Mouse (Mus musculus): Measurements from ENCODE around the gene Npb. TPM values are rescaled to one million over a fixed set of nuclear protein-coding genes. Genes with fewer than 3 reads are reported as not detected.
"Not testable (repeated sequence)": the region's sequence is repeated elsewhere in the genome, so short reads cannot be mapped to it uniquely, and the experiment has no call there.

Gene Npb
- polyA plus RNA-seq, 1 experiment from 2014 or later, result 0.98 TPM

DNA sequence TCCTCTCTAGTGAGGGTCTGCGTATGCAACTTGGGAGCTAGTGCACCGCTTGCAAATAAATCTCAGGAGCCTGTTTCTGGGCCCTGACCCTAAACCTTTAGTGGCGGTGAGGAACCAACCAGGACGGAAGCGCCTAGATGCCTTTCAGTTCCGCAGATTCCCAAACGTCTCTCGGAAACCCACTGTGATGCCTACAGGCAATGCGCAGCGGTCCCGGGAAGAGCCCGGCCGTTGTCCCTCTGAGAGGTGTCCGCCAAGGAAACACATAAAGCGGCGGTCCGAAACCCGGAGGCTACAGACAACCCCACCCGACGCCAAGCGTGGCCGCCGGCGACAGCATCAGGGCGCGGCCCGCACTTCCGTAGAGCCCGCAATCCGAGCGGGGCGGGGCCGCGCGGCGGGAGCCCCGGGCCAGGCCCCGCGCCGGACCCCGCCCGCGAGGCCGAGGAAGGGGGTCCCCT is 27.4 kb upstream of the Npb start:
- WGBS, result under 1% methylated on average over 44 of the region's 44 CpGs
- H3K9me3 ChIP-seq, result peaks cover 4% of the 10 kb centered on the region; the same call in 1 of the 2 replicates
- H3K4me1 ChIP-seq, result peaks cover 28% of the 10 kb centered on the region
- no peaks in the 10 kb centered on the region for H3K27me3 ChIP-seq
- peak overlapping the region; percentile 98 for H3K4me2 ChIP-seq
- peak overlapping the region; percentile 95 for H3K9ac ChIP-seq
- ATAC-seq (ENCODE audit: insufficient number of reproducible peaks, insufficient read depth, low FRiP score, low TSS enrichment, low read depth), result no peak
- H3K36me3 ChIP-seq, result peaks cover 62% of the 10 kb centered on the region
- H3K27ac ChIP-seq, result peak overlapping the region; percentile 92
- H3K4me3 ChIP-seq, result peak overlapping the region; percentile 87

DNA sequence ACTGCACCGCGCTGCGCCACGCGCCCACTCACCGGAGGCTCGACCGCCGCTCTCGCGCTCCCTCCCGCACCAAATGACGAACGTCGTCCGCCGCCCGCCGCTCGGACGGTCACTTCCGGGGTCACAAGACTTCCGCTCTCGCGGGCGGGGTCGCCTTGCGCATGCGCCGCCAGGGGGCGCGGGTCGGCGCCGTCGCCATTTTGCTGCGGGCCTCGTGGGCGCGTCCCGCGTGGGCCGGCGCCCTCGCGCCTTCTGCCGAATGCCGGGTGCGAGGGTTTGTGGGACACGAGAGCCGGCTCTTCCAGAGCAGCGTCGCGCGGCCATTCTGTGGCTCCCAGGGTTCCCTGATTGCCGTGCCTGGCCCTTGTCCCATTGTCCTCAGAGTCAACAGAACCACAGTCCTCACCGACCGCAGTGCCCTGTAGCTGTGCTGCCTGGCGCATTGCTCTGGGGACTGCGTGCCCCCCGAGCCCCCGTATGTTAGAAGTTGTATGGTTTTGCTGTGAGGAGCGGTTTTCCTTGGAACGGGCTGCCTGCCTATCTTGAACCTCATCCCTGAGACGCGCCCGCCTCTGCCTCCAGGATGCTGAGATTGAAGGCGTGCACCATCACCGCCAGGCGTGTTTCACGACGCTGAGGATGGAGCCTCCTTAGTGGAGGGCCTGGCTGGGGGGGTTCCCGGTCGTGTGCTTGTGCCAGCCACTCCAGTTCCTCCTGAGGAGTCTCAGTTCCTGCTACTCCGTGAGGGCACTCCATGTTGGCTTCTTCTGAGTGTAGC is 26.6 kb upstream of the Npb start, which contains the start of gene Arhgdia:
TSS of gene Arhgdia (minus strand) at position 135 of the 778 bp plus-strand sequence.
- WGBS, result 5% methylated on average over 72 of the region's 75 CpGs
- Histone ChIP-seq H3K4me2 (peak within 1 kb of the TSS; percentile 98), H3K27ac (peak within 1 kb of the TSS; percentile 92), H3K4me3 (peak within 1 kb of the TSS; percentile 87), H3K4me1 (peaks cover 28% of the 10 kb centered on the region), H3K27me3 (no peaks in the 10 kb centered on the region), H3K36me3 (peaks cover 64% of the 10 kb centered on the region), H3K9me3 (peaks cover 4% of the 10 kb centered on the region; the same call in 1 of the 2 replicates), H3K9ac (peak within 1 kb of the TSS; percentile 95)
- peak; percentile 34; the same call in 1 of the 2 replicates for ATAC-seq (ENCODE audit: insufficient number of reproducible peaks, insufficient read depth, low FRiP score, low TSS enrichment, low read depth)

DNA sequence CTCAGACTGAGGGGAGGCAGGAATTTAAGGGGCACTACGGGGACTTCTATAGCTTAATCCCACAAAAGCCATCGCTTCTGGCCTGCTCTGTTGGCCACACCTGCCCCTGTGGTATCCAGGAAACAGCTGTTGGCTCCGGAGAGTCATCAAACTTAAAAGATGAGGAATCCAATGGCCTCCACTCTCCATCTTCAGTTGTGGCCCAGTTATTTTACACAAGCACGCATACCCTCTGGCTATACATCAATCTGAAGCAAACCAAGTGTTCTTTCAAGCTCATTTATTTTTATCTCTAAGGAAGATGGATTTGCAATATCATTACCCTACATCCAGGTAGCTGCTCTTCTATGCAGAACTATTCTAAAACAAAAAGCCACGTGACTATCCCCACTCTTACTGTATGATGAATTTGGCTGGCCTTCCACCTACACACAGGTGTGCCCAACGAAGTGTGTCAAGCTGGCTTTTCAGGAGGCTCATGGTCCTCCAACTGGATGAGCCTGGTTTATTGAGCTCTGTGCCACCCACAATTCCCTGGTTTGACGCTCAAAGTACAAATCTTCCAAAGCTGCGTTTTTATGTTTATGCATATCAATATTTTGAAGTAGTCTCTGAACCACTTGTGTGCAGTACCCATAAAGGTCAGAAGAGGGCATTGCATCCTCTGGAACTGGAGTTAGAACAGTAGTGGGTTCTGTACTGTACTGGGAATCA is 25.9 kb upstream of the Npb start:
- Histone ChIP-seq H3K27ac (peak overlapping the region; percentile 92), H3K9me3 (peaks cover 4% of the 10 kb centered on the region; the same call in 1 of the 2 replicates), H3K4me1 (peaks cover 28% of the 10 kb centered on the region), H3K4me2 (peak overlapping the region; percentile 98), H3K36me3 (peaks cover 63% of the 10 kb centered on the region), H3K4me3 (peak overlapping the region; percentile 87), H3K9ac (peak overlapping the region; percentile 95), H3K27me3 (no peaks in the 10 kb centered on the region)
- no peak for ATAC-seq (ENCODE audit: insufficient number of reproducible peaks, insufficient read depth, low FRiP score, low TSS enrichment, low read depth)
- WGBS, result 83% methylated on average over 8 of the region's 8 CpGs

DNA sequence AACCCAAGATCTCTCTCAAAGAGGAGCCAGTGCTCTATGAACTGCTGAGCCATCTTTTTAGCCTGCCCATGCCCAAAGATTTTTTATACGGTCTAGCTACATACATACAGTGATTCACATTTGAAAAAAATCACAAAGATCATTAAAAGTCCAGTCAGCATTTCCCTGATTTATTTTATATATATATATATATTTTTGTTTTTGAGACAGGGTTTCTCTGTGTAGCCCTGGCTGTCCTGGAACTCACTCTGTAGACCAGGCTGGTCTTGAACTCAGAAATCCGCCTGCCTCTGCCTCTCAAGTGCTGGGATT is 25.3 kb upstream of the Npb start:
- WGBS, result 90% methylated on average over 2 of the region's 2 CpGs
- Histone ChIP-seq H3K36me3 (peaks cover 63% of the 10 kb centered on the region), H3K4me1 (peaks cover 28% of the 10 kb centered on the region)
- H3K27me3 ChIP-seq; H3K4me3 ChIP-seq; H3K4me2 ChIP-seq; ATAC-seq (ENCODE audit: insufficient number of reproducible peaks, insufficient read depth, low FRiP score, low TSS enrichment, low read depth); H3K9me3 ChIP-seq; H3K27ac ChIP-seq; H3K9ac ChIP-seq: not testable (repeated sequence)

DNA sequence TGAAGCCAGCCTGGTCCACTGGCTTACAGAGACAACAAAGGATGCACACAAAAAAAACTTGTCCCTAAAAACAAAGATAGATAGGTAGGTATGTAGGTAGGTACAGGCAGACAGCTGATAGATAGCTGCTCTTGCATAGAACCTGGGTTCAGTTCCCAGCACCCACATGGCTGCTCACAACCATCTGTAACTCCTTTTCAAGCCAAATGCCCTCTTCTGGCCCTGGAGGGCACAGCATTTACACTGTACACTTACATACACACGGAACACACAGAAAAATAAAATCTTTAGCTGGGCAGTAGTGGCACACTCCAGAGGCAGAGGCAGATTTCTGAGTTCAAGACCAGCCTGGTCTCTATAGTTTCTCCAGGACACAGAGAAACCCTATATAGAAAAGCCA is 24.3 kb upstream of the Npb start:
- H3K4me3 ChIP-seq, result no peak overlapping the region
- H3K4me2 ChIP-seq, result no peak overlapping the region
- H3K27ac ChIP-seq, result no peak overlapping the region
- 91% methylated on average over 1 of the region's 1 CpGs for WGBS
- no peak for ATAC-seq (ENCODE audit: insufficient number of reproducible peaks, insufficient read depth, low FRiP score, low TSS enrichment, low read depth)
- peaks cover 63% of the 10 kb centered on the region for H3K36me3 ChIP-seq
- H3K27me3 ChIP-seq, result no peaks in the 10 kb centered on the region
- H3K9ac ChIP-seq, result no peak overlapping the region
- H3K4me1 ChIP-seq, result peaks cover 22% of the 10 kb centered on the region
- peaks cover 4% of the 10 kb centered on the region; the same call in 1 of the 2 replicates for H3K9me3 ChIP-seq

DNA sequence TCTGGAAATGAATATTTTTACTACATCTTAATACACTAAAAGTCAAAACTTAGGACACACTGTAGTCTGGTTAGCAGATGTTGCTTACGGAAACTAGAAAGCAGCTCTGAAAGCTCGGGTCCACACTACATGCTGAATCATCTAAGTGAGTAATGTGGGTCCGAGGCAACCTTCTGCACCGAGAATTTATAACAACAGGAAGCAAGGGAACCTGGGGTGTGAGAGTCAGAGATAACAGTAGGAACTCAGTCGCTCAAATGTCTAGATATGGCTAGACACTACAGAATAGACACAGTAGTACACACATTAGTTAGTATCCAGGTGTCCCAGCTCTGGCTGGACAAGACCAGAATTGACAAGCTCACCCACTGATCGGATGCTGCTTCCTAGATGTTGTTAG is 19.7 kb upstream of the Npb start:
- WGBS, result 95% methylated on average over 6 of the region's 6 CpGs
- Histone ChIP-seq H3K9me3 (peaks cover 4% of the 10 kb centered on the region; the same call in 1 of the 2 replicates), H3K9ac (no peak overlapping the region), H3K27ac (no peak overlapping the region), H3K36me3 (peaks cover 96% of the 10 kb centered on the region), H3K27me3 (no peaks in the 10 kb centered on the region), H3K4me2 (no peak overlapping the region), H3K4me3 (no peak overlapping the region), H3K4me1 (no peaks in the 10 kb centered on the region)
- ATAC-seq (ENCODE audit: insufficient number of reproducible peaks, insufficient read depth, low FRiP score, low TSS enrichment, low read depth), result no peak

DNA sequence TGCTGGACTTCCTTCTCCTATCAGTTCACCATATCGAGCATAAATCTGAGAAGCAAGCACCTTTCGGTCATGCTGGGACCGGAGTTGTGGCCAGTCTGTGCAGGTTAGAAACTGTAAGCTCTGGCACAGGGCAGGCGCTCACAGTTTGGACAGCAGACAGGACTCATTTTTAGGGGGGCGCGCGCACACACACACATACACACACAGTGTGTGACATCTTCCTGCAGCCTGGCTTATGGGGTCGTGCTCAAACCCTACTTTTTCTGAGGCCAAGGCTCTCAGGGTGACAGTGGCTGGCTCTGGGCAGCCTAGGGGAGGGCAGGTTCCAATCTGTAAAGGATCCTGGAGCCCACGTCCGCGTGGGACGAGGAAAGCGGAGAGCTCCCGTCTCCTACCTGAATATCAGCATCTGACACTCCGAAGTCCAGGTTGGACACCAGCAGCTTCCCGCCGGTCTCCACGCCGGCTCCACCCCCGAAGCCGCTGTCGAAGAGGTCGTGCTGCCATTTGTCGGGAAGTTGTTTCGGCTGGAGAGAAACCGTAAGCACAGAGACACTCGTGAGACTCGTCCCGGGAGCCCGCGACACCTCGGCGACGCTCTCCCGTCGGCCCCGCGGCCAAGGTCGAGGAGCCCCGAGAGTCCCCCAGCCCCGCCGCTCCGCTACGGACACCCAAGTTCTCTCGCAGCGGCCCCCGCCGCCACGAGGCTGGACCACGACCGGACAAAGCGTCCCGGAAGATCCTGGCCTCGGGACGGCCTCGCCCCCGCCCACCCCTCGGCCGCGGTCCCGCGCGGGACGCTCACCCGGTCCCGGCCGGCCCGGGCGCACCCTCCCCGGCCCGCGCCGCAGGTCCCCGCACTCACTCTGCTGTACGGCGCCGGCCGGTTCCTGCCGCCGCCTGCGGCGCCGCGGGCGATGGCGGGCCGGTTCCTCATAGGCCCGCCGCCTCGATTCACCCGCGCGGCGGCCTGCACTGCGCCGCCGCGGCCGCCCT is 10.7 kb upstream of the Npb start:
- peak overlapping the region; percentile 98 for H3K4me3 ChIP-seq
- H3K9ac ChIP-seq, result peak overlapping the region; percentile 99
- peaks cover 27% of the 10 kb centered on the region for H3K4me1 ChIP-seq
- peaks cover 66% of the 10 kb centered on the region for H3K36me3 ChIP-seq
- H3K9me3 ChIP-seq, result no peaks in the 10 kb centered on the region
- peak; percentile 49 for ATAC-seq (ENCODE audit: insufficient number of reproducible peaks, insufficient read depth, low FRiP score, low TSS enrichment, low read depth)
- H3K27ac ChIP-seq, result peak overlapping the region; percentile 94
- H3K4me2 ChIP-seq, result peak overlapping the region; percentile 98
- WGBS, result 4% methylated on average over 95 of the region's 99 CpGs
- no peaks in the 10 kb centered on the region for H3K27me3 ChIP-seq

DNA sequence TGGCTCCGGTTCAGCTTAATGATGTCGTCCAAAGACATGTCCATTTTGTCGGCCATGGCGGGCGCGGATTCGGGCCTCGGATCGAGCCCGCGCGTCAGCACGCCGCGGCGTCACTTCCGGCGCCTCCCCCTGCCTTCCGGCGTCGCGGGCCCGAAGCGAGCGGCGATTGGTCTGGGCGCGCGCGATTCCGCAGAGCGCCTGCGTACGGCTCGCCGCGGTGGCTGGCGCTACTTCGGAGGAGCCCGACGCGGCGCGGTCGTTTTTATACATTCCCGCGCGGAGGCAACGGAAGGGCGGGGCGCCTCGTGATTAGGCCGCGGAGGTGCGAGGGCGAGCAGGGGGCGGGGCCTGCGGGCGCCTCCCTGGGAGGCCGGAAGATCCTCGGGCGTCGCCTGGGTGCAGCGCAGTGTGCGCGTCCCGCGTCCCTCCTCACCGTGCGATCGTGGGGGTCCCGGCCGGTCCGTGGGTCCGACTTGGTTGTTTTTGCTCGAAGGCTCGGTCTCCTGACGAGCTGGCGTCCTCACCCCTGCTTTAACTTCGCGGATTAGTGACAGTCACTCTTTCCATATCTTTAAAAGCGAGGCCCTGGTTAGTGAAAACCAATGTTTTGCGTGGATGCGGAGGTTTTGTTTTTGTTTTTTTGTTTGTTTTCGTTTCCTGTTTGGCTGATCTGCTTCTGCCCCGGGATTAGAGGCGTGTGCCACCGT is 9.8 kb upstream of the Npb start, which contains the start of the genes Alyref and Anapc11:
TSS of gene Alyref (minus strand) at position 83 of the 707 bp plus-strand sequence.
TSS of gene Anapc11 (plus strand) at position 139 of the 707 bp plus-strand sequence.
- Histone ChIP-seq H3K4me3 (peak within 1 kb of the TSS; percentile 98), H3K4me1 (peaks cover 27% of the 10 kb centered on the region), H3K4me2 (peak within 1 kb of the TSS; percentile 98), H3K27me3 (no peaks in the 10 kb centered on the region), H3K27ac (peak within 1 kb of the TSS; percentile 94), H3K9me3 (no peaks in the 10 kb centered on the region), H3K9ac (peak within 1 kb of the TSS; percentile 99), H3K36me3 (peaks cover 66% of the 10 kb centered on the region)
- WGBS, result under 1% methylated on average over 88 of the region's 88 CpGs
- ATAC-seq (ENCODE audit: insufficient number of reproducible peaks, insufficient read depth, low FRiP score, low TSS enrichment, low read depth), result peak; percentile 93

DNA sequence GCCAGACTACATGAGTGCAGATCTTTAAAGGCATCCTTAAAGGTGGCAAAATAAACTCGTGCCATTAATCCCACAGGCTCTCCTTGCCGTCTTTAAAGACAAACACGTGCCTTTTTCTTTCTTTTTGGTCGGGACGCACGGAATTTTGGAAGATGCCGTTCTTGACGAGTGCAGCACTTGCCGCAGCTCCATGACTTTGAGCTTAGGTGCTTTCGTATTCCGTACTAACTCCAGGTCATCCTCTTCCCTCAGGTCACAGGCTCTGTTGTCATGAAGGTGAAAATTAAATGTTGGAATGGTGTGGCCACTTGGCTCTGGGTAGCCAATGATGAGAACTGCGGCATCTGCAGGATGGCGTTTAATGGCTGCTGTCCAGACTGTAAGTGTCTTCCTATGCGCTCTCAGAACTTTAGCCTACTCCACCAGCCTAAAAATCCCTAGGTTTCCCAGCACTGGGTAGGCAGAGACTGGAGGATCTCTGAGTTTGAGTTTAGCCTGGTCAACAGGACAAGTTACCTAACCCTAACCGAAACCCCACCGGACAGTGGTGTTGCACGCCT is 9.2 kb upstream of the Npb start:
- Histone ChIP-seq H3K36me3 (peaks cover 65% of the 10 kb centered on the region), H3K9me3 (no peaks in the 10 kb centered on the region), H3K4me1 (peaks cover 27% of the 10 kb centered on the region), H3K4me2 (peak overlapping the region; percentile 98), H3K27ac (peak overlapping the region; percentile 94), H3K27me3 (no peaks in the 10 kb centered on the region), H3K4me3 (peak overlapping the region; percentile 98), H3K9ac (peak overlapping the region; percentile 99)
- no peak for ATAC-seq (ENCODE audit: insufficient number of reproducible peaks, insufficient read depth, low FRiP score, low TSS enrichment, low read depth)
- WGBS, result 46% methylated on average over 17 of the region's 17 CpGs

DNA sequence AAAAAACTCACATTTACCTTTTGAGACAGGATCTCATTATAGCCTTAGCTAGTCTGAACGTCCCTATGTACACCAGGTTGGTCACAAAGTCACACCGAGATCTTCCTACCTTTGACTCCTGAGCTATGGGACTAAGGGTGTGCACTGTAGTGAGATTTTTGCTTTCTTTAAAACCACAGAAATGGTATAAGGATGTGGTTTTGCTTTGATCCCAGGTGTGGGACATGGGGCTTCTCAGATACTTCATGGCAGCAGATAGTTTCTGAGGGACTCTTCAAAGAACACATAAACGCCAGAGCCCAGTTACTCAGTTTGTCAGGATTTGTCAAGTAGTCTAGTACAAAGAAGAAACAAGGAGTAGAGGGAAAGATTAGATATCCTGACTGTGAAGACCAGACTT is 7.6 kb upstream of the Npb start:
- Histone ChIP-seq H3K4me2 (no peak overlapping the region), H3K36me3 (peaks cover 67% of the 10 kb centered on the region), H3K4me1 (peaks cover 27% of the 10 kb centered on the region), H3K9me3 (no peaks in the 10 kb centered on the region), H3K4me3 (no peak overlapping the region), H3K27ac (no peak overlapping the region), H3K9ac (no peak overlapping the region), H3K27me3 (no peaks in the 10 kb centered on the region)
- no peak for ATAC-seq (ENCODE audit: insufficient number of reproducible peaks, insufficient read depth, low FRiP score, low TSS enrichment, low read depth)
- 94% methylated on average over 3 of the region's 3 CpGs for WGBS
